Mouse (Mus musculus): ENCODE measurements at regions not wholly inside any gene's neighbourhood (a gene's known extent, or its start where the extent isn't known, plus 50 kb on each side); places are given as distances from the start of the nearest gene placed in this dataset.

- peak overlapping the region; percentile 21; the same call in 1 of the 2 replicates for H3K4me2 ChIP-seq
- ATAC-seq (ENCODE audit: low FRiP score, low read depth) = peak; percentile 45; the same call in 1 of the 2 replicates
- no peaks in the 10 kb centered on the region for H3K36me3 ChIP-seq
- H3K9me3 ChIP-seq = no peaks in the 10 kb centered on the region
- no peaks in the 10 kb centered on the region for H3K27me3 ChIP-seq
- H3K4me3 ChIP-seq = no peak overlapping the region
- peaks cover 7% of the 10 kb centered on the region; the same call in 1 of the 2 replicates for H3K4me1 ChIP-seq (replicated peaks)
- H3K9ac ChIP-seq = no peak overlapping the region
- peak overlapping the region; percentile 73 for H3K27ac ChIP-seq (replicated peaks)
- WGBS = 11% methylated on average over 10 of the region's 10 CpGs
Measured at GRCm38 (mm10) chr11:112839721-112840494, 57.9 kb downstream of the Sox9 start.

GRCm38 (mm10) chr11:112840495-112840828, 58.4 kb downstream of the Sox9 start:
- Histone ChIP-seq H3K9ac (no peak overlapping the region), H3K4me2 (peak overlapping the region; percentile 21; the same call in 1 of the 2 replicates), H3K4me3 (no peak overlapping the region), H3K27me3 (no peaks in the 10 kb centered on the region), H3K27ac (replicated peaks) (peak overlapping the region; percentile 73; the same call in 1 of the 2 replicates), H3K36me3 (no peaks in the 10 kb centered on the region), H3K9me3 (no peaks in the 10 kb centered on the region), H3K4me1 (replicated peaks) (peaks cover 5% of the 10 kb centered on the region; the same call in 1 of the 2 replicates)
- no peak for ATAC-seq (ENCODE audit: low FRiP score, low read depth)
- 12% methylated on average over 10 of the region's 10 CpGs for WGBS

- Histone ChIP-seq H3K27ac (replicated peaks) (no peak overlapping the region), H3K4me1 (replicated peaks) (0 out of 2 replicates have a peak, but pooled peaks cover 3% of the 10 kb centered on the region), H3K4me3 (no peak overlapping the region), H3K4me2 (no peak overlapping the region), H3K27me3 (no peaks in the 10 kb centered on the region), H3K9ac (no peak overlapping the region), H3K9me3 (no peaks in the 10 kb centered on the region), H3K36me3 (no peaks in the 10 kb centered on the region)
- ATAC-seq (ENCODE audit: low FRiP score, low read depth) = no peak
- WGBS = 69% methylated on average over 8 of the region's 8 CpGs
Measured at GRCm38 (mm10) chr11:112844258-112844901, 62.4 kb downstream of the Sox9 start.

- Histone ChIP-seq H3K36me3 (no peaks in the 10 kb centered on the region), H3K27me3 (no peaks in the 10 kb centered on the region), H3K4me1 (replicated peaks) (no peaks in the 10 kb centered on the region), H3K9me3 (no peaks in the 10 kb centered on the region), H3K4me3 (no peak overlapping the region), H3K27ac (replicated peaks) (no peak overlapping the region), H3K4me2 (no peak overlapping the region), H3K9ac (no peak overlapping the region)
- 97% methylated on average over 2 of the region's 2 CpGs for WGBS
- ATAC-seq (ENCODE audit: low FRiP score, low read depth) = no peak
Measured at GRCm38 (mm10) chr11:112847146-112847545, 65.1 kb downstream of the Sox9 start.

GRCm38 (mm10) chr11:112847851-112848250, 65.8 kb downstream of the Sox9 start:
- no peak overlapping the region for H3K4me3 ChIP-seq
- no peak overlapping the region for H3K27ac ChIP-seq (replicated peaks)
- H3K9me3 ChIP-seq = no peaks in the 10 kb centered on the region
- H3K4me1 ChIP-seq (replicated peaks) = no peaks in the 10 kb centered on the region
- H3K36me3 ChIP-seq = no peaks in the 10 kb centered on the region
- H3K4me2 ChIP-seq = no peak overlapping the region
- H3K9ac ChIP-seq = no peak overlapping the region
- H3K27me3 ChIP-seq = no peaks in the 10 kb centered on the region
- WGBS = 87% methylated on average over 3 of the region's 3 CpGs
- no peak for ATAC-seq (ENCODE audit: low FRiP score, low read depth)

- H3K4me3 ChIP-seq = no peak overlapping the region
- no peaks in the 10 kb centered on the region for H3K27me3 ChIP-seq
- no peak for ATAC-seq (ENCODE audit: low FRiP score, low read depth)
- H3K27ac ChIP-seq (replicated peaks) = no peak overlapping the region
- H3K36me3 ChIP-seq = no peaks in the 10 kb centered on the region
- no peak overlapping the region for H3K9ac ChIP-seq
- WGBS = 83% methylated on average over 5 of the region's 5 CpGs
- no peak overlapping the region for H3K4me2 ChIP-seq
- H3K4me1 ChIP-seq (replicated peaks) = no peaks in the 10 kb centered on the region
- no peaks in the 10 kb centered on the region for H3K9me3 ChIP-seq
Measured at GRCm38 (mm10) chr11:112849974-112850373, 68.0 kb downstream of the Sox9 start.

GRCm38 (mm10) chr11:112850532-112851272, 68.7 kb downstream of the Sox9 start:
- Histone ChIP-seq H3K36me3 (no peaks in the 10 kb centered on the region), H3K4me3 (no peak overlapping the region), H3K4me2 (no peak overlapping the region), H3K4me1 (replicated peaks) (no peaks in the 10 kb centered on the region), H3K9ac (no peak overlapping the region), H3K27ac (replicated peaks) (no peak overlapping the region), H3K27me3 (no peaks in the 10 kb centered on the region), H3K9me3 (no peaks in the 10 kb centered on the region)
- no peak for ATAC-seq (ENCODE audit: low FRiP score, low read depth)
- 86% methylated on average over 13 of the region's 13 CpGs for WGBS

GRCm38 (mm10) chr11:112851321-112851720, 69.3 kb downstream of the Sox9 start:
- no peak overlapping the region for H3K4me2 ChIP-seq
- WGBS = 87% methylated on average over 9 of the region's 9 CpGs
- no peaks in the 10 kb centered on the region for H3K27me3 ChIP-seq
- H3K4me3 ChIP-seq = no peak overlapping the region
- no peaks in the 10 kb centered on the region for H3K36me3 ChIP-seq
- no peaks in the 10 kb centered on the region for H3K4me1 ChIP-seq (replicated peaks)
- no peaks in the 10 kb centered on the region for H3K9me3 ChIP-seq
- H3K27ac ChIP-seq (replicated peaks) = no peak overlapping the region
- no peak for ATAC-seq (ENCODE audit: low FRiP score, low read depth)
- no peak overlapping the region for H3K9ac ChIP-seq

- Histone ChIP-seq H3K27me3 (no peaks in the 10 kb centered on the region), H3K9ac (no peak overlapping the region), H3K4me3 (no peak overlapping the region), H3K27ac (replicated peaks) (no peak overlapping the region), H3K36me3 (no peaks in the 10 kb centered on the region), H3K4me2 (no peak overlapping the region), H3K4me1 (replicated peaks) (peaks cover 9% of the 10 kb centered on the region), H3K9me3 (no peaks in the 10 kb centered on the region)
- 56% methylated on average over 5 of the region's 5 CpGs for WGBS
- ATAC-seq (ENCODE audit: low FRiP score, low read depth) = no peak
Measured at GRCm38 (mm10) chr11:112855975-112856374, 74.0 kb downstream of the Sox9 start.

GRCm38 (mm10) chr11:112859309-112859708, 77.3 kb downstream of the Sox9 start:
- no peak overlapping the region for H3K4me2 ChIP-seq
- H3K9ac ChIP-seq = no peak overlapping the region
- H3K4me1 ChIP-seq (replicated peaks) = peaks cover 12% of the 10 kb centered on the region
- 58% methylated on average over 7 of the region's 7 CpGs for WGBS
- H3K27me3 ChIP-seq = no peaks in the 10 kb centered on the region
- no peak overlapping the region for H3K4me3 ChIP-seq
- H3K36me3 ChIP-seq = no peaks in the 10 kb centered on the region
- ATAC-seq (ENCODE audit: low FRiP score, low read depth) = no peak
- H3K27ac ChIP-seq (replicated peaks) = peak overlapping the region; percentile 9; the same call in 1 of the 2 replicates
- no peaks in the 10 kb centered on the region for H3K9me3 ChIP-seq

- peaks cover 12% of the 10 kb centered on the region for H3K4me1 ChIP-seq (replicated peaks)
- 4% methylated on average over 11 of the region's 11 CpGs for WGBS
- H3K27ac ChIP-seq (replicated peaks) = peak overlapping the region; percentile 34; the same call in 1 of the 2 replicates
- no peaks in the 10 kb centered on the region for H3K27me3 ChIP-seq
- H3K4me2 ChIP-seq = peak overlapping the region; percentile 20
- H3K4me3 ChIP-seq = no peak overlapping the region
- no peaks in the 10 kb centered on the region for H3K36me3 ChIP-seq
- H3K9ac ChIP-seq = no peak overlapping the region
- peak; percentile 86; the same call in 1 of the 2 replicates for ATAC-seq (ENCODE audit: low FRiP score, low read depth)
- no peaks in the 10 kb centered on the region for H3K9me3 ChIP-seq
Measured at GRCm38 (mm10) chr11:112860797-112861196, 78.8 kb downstream of the Sox9 start.

GRCm38 (mm10) chr11:112861233-112861632, 79.2 kb downstream of the Sox9 start:
- Histone ChIP-seq H3K4me1 (replicated peaks) (peaks cover 12% of the 10 kb centered on the region), H3K4me2 (peak overlapping the region; percentile 20), H3K36me3 (no peaks in the 10 kb centered on the region), H3K9me3 (no peaks in the 10 kb centered on the region), H3K4me3 (no peak overlapping the region), H3K9ac (no peak overlapping the region), H3K27ac (replicated peaks) (peak overlapping the region; percentile 34; the same call in 1 of the 2 replicates), H3K27me3 (no peaks in the 10 kb centered on the region)
- 0 out of 2 replicates have a peak, but pooled peaks have one; percentile 15 for ATAC-seq (ENCODE audit: low FRiP score, low read depth)
- 46% methylated on average over 5 of the region's 5 CpGs for WGBS
